Mouse (Mus musculus): ENCODE data around the gene Loxl3. TPM values are rescaled to one million over a fixed set of nuclear protein-coding genes. Genes with fewer than 3 reads are reported as not detected.

The Loxl3 gene
- polyA plus RNA-seq, 1 experiment from 2014 or later: 6.8 TPM

DNA sequence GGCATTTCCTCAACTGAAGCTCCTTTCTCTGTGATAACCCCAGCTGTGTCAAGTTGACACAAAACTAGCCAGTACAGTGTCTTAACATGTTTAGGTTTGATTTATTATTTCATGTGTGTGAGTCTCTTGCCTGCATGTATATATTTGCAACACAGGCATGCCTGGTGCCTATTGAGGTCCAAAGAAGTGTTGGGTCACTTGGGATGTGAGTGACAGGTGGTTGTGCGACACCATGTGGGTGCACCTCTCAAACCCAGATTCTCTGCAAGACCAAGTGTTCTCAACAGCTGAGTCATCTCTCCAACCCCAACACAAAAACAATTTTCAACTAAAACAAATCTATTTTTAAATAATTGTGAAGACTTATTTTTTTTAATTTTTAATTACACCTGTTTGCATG is 30.9 kb upstream of the Loxl3 start:
- no peak overlapping the region for H3K4me2 ChIP-seq
- 88% methylated on average over 1 of the region's 1 CpGs for WGBS
- no peak overlapping the region for H3K9ac ChIP-seq (ENCODE audit: low read length)
- ATAC-seq (ENCODE audit: low FRiP score) (no peak), DNase-seq (ENCODE audit: low spot score, missing footprints) (no peak)
- no peaks in the 10 kb centered on the region for H3K36me3 ChIP-seq (ENCODE audit: control insufficient read depth, insufficient read depth, low read length)
- H3K27me3 ChIP-seq (ENCODE audit: control insufficient read depth, insufficient read depth, low read length): no peaks in the 10 kb centered on the region
- H3K9me3 ChIP-seq (ENCODE audit: control insufficient read depth, low read length): no peaks in the 10 kb centered on the region
- H3K27ac ChIP-seq (ENCODE audit: low read depth, low read length): no peak overlapping the region
- H3K4me1 ChIP-seq (ENCODE audit: control insufficient read depth, insufficient read depth, low read length): no peaks in the 10 kb centered on the region
- H3K4me3 ChIP-seq (ENCODE audit: low read depth, low read length): no peak overlapping the region

DNA sequence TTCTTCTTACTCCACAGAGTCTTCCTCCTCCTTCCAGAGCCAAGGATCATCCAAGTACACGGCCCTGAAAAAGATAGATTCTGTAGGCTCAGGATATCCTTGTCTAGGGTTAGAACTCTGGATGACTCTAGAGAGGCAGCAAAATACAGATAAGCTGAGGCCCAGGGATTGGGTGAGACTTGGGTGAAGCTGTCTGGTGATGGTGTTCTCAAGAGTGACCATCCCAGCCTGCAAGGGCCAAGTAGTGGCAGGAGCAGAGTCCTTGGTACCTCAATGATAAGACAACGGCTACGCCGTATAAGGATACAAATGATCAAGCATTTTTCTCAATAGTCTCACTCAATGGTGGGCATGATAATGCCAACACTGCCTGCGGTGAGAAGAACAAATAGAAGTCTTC is 30.1 kb upstream of the Loxl3 start:
- 82% methylated on average over 5 of the region's 5 CpGs for WGBS
- no peak for DNase-seq (ENCODE audit: low spot score, missing footprints)
- H3K27ac ChIP-seq (ENCODE audit: low read depth, low read length): no peak overlapping the region
- H3K4me1 ChIP-seq (ENCODE audit: control insufficient read depth, insufficient read depth, low read length): no peaks in the 10 kb centered on the region
- ATAC-seq (ENCODE audit: low FRiP score): no peak
- no peaks in the 10 kb centered on the region for H3K36me3 ChIP-seq (ENCODE audit: control insufficient read depth, insufficient read depth, low read length)
- no peak overlapping the region for H3K4me2 ChIP-seq
- no peaks in the 10 kb centered on the region for H3K9me3 ChIP-seq (ENCODE audit: control insufficient read depth, low read length)
- H3K4me3 ChIP-seq (ENCODE audit: low read depth, low read length): no peak overlapping the region
- H3K9ac ChIP-seq (ENCODE audit: low read length): no peak overlapping the region
- H3K27me3 ChIP-seq (ENCODE audit: control insufficient read depth, insufficient read depth, low read length): no peaks in the 10 kb centered on the region

GRCm38 (mm10) chr6:83004309-83004708 is 29.7 kb upstream of the Loxl3 start:
- H3K4me3 ChIP-seq (ENCODE audit: low read depth, low read length): no peak overlapping the region
- no peaks in the 10 kb centered on the region for H3K36me3 ChIP-seq (ENCODE audit: control insufficient read depth, insufficient read depth, low read length)
- H3K4me2 ChIP-seq: no peak overlapping the region
- no peak overlapping the region for H3K27ac ChIP-seq (ENCODE audit: low read depth, low read length)
- DNase-seq (ENCODE audit: low spot score, missing footprints): no peak
- no peaks in the 10 kb centered on the region for H3K9me3 ChIP-seq (ENCODE audit: control insufficient read depth, low read length)
- 80% methylated on average over 2 of the region's 2 CpGs for WGBS
- ATAC-seq (ENCODE audit: low FRiP score): no peak
- no peaks in the 10 kb centered on the region for H3K4me1 ChIP-seq (ENCODE audit: control insufficient read depth, insufficient read depth, low read length)
- no peaks in the 10 kb centered on the region for H3K27me3 ChIP-seq (ENCODE audit: control insufficient read depth, insufficient read depth, low read length)
- H3K9ac ChIP-seq (ENCODE audit: low read length): no peak overlapping the region

- DNase-seq (ENCODE audit: low spot score, missing footprints): no peak
- H3K9ac ChIP-seq (ENCODE audit: low read length): no peak overlapping the region
- no peak overlapping the region for H3K4me2 ChIP-seq
- no peaks in the 10 kb centered on the region for H3K4me1 ChIP-seq (ENCODE audit: control insufficient read depth, insufficient read depth, low read length)
- no peak overlapping the region for H3K27ac ChIP-seq (ENCODE audit: low read depth, low read length)
- WGBS: 59% methylated on average over 7 of the region's 7 CpGs
- no peaks in the 10 kb centered on the region for H3K9me3 ChIP-seq (ENCODE audit: control insufficient read depth, low read length)
- H3K36me3 ChIP-seq (ENCODE audit: control insufficient read depth, insufficient read depth, low read length): no peaks in the 10 kb centered on the region
- no peak for ATAC-seq (ENCODE audit: low FRiP score)
- H3K4me3 ChIP-seq (ENCODE audit: low read depth, low read length): no peak overlapping the region
- H3K27me3 ChIP-seq (ENCODE audit: control insufficient read depth, insufficient read depth, low read length): no peaks in the 10 kb centered on the region
Measured at GRCm38 (mm10) chr6:83004872-83005271, 29.1 kb upstream of the Loxl3 start.

DNA sequence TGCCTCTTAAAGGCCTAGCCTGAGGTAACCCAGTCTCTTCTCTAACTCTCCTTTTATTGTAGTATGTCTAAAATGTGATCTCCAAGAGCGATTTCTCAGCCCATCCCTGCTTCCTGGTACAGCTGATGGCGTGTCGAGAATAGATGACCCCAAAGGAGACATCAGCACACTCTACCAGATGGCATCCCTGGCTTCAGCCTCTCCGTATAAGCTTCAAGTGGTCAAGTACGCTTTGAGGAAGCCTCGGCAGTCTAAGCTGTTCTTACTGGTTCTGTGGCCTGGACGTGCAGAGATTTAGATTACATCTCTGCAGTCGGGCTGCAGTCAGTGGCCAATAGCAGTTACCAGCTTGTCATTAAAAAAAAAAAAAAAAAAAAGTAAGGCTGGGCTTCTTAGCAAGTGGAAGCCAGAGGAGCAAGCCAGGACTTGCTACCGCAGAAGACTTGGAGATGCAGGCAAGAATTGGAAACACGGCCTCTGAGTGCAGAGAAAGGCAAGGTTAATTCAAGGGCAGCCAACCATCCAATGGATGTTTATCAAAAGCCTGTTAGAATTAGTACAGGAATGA is 28.4 kb upstream of the Loxl3 start:
- Histone ChIP-seq H3K4me1 (ENCODE audit: control insufficient read depth, insufficient read depth, low read length) (no peaks in the 10 kb centered on the region), H3K9ac (ENCODE audit: low read length) (no peak overlapping the region), H3K27me3 (ENCODE audit: control insufficient read depth, insufficient read depth, low read length) (no peaks in the 10 kb centered on the region), H3K27ac (ENCODE audit: low read depth, low read length) (no peak overlapping the region), H3K4me2 (no peak overlapping the region), H3K9me3 (ENCODE audit: control insufficient read depth, low read length) (no peaks in the 10 kb centered on the region), H3K4me3 (ENCODE audit: low read depth, low read length) (no peak overlapping the region), H3K36me3 (ENCODE audit: control insufficient read depth, insufficient read depth, low read length) (no peaks in the 10 kb centered on the region)
- 82% methylated on average over 10 of the region's 10 CpGs for WGBS
- no peak for ATAC-seq (ENCODE audit: low FRiP score)
- no peak for DNase-seq (ENCODE audit: low spot score, missing footprints)

GRCm38 (mm10) chr6:83006114-83006513 is 27.9 kb upstream of the Loxl3 start:
- DNase-seq (ENCODE audit: low spot score, missing footprints) (no peak), ATAC-seq (ENCODE audit: low FRiP score) (no peak)
- 84% methylated on average over 6 of the region's 6 CpGs for WGBS
- no peaks in the 10 kb centered on the region for H3K36me3 ChIP-seq (ENCODE audit: control insufficient read depth, insufficient read depth, low read length)
- H3K27me3 ChIP-seq (ENCODE audit: control insufficient read depth, insufficient read depth, low read length): no peaks in the 10 kb centered on the region
- H3K27ac ChIP-seq (ENCODE audit: low read depth, low read length): no peak overlapping the region
- no peak overlapping the region for H3K9ac ChIP-seq (ENCODE audit: low read length)
- H3K4me2 ChIP-seq: no peak overlapping the region
- H3K4me3 ChIP-seq (ENCODE audit: low read depth, low read length): no peak overlapping the region
- H3K9me3 ChIP-seq (ENCODE audit: control insufficient read depth, low read length): no peaks in the 10 kb centered on the region
- H3K4me1 ChIP-seq (ENCODE audit: control insufficient read depth, insufficient read depth, low read length): no peaks in the 10 kb centered on the region

GRCm38 (mm10) chr6:83008659-83009058 is 25.3 kb upstream of the Loxl3 start:
- H3K9ac ChIP-seq (ENCODE audit: low read length): no peak overlapping the region
- no peak overlapping the region for H3K27ac ChIP-seq (ENCODE audit: low read depth, low read length)
- 79% methylated on average over 3 of the region's 3 CpGs for WGBS
- no peaks in the 10 kb centered on the region for H3K4me1 ChIP-seq (ENCODE audit: control insufficient read depth, insufficient read depth, low read length)
- ATAC-seq (ENCODE audit: low FRiP score) (no peak), DNase-seq (ENCODE audit: low spot score, missing footprints) (no peak)
- no peaks in the 10 kb centered on the region for H3K27me3 ChIP-seq (ENCODE audit: control insufficient read depth, insufficient read depth, low read length)
- H3K4me3 ChIP-seq (ENCODE audit: low read depth, low read length): no peak overlapping the region
- H3K36me3 ChIP-seq (ENCODE audit: control insufficient read depth, insufficient read depth, low read length): no peaks in the 10 kb centered on the region
- H3K9me3 ChIP-seq (ENCODE audit: control insufficient read depth, low read length): no peaks in the 10 kb centered on the region
- H3K4me2 ChIP-seq: no peak overlapping the region

DNA sequence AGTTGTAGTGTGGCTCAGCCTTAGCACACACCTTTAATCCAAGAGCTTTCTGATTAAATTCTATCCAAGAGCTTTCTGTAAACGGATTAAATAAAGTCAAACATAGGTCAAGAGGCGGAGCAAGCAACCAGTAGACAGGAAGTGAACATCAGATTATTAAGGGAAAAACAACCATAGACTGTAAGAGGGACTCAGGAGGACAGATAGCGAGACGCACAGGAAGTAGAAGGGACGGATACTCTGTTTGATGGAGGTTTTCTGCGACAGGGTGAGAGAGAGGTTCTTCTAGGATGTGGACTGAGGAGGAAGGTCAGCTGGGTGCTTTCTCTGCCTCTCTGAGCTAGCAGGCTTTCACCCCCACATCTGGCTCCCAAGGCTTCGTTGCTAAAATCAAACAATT is 24.0 kb upstream of the Loxl3 start:
- no peaks in the 10 kb centered on the region for H3K4me1 ChIP-seq (ENCODE audit: control insufficient read depth, insufficient read depth, low read length)
- no peak overlapping the region for H3K27ac ChIP-seq (ENCODE audit: low read depth, low read length)
- no peak for ATAC-seq (ENCODE audit: low FRiP score)
- 77% methylated on average over 7 of the region's 7 CpGs for WGBS
- no peak overlapping the region for H3K4me3 ChIP-seq (ENCODE audit: low read depth, low read length)
- DNase-seq (ENCODE audit: low spot score, missing footprints): no peak
- H3K9ac ChIP-seq (ENCODE audit: low read length): no peak overlapping the region
- no peak overlapping the region for H3K4me2 ChIP-seq
- H3K36me3 ChIP-seq (ENCODE audit: control insufficient read depth, insufficient read depth, low read length): no peaks in the 10 kb centered on the region
- H3K9me3 ChIP-seq (ENCODE audit: control insufficient read depth, low read length): no peaks in the 10 kb centered on the region
- H3K27me3 ChIP-seq (ENCODE audit: control insufficient read depth, insufficient read depth, low read length): no peaks in the 10 kb centered on the region

DNA sequence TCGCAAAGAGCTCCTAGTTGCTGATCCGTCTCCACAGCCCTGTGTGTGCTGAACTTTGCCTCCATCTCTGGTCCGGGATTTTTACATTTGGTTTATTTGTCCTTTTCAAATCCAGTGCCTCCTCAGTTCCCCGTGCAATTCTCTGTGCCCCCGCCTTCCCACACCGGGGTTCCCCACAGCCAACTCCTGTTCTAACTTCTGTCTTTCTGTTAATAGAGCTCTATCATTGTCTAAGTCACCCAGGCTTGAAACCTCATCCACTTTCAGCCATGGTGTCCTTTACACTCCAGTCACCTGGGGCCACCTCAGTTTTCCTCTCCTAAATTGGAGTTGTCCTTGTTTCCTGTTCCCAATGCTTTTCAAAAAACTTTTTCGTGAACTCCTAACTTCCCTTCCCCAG is 22.7 kb upstream of the Loxl3 start:
- ATAC-seq (ENCODE audit: low FRiP score): no peak
- WGBS: 86% methylated on average over 7 of the region's 7 CpGs
- no peaks in the 10 kb centered on the region for H3K9me3 ChIP-seq (ENCODE audit: control insufficient read depth, low read length)

DNA sequence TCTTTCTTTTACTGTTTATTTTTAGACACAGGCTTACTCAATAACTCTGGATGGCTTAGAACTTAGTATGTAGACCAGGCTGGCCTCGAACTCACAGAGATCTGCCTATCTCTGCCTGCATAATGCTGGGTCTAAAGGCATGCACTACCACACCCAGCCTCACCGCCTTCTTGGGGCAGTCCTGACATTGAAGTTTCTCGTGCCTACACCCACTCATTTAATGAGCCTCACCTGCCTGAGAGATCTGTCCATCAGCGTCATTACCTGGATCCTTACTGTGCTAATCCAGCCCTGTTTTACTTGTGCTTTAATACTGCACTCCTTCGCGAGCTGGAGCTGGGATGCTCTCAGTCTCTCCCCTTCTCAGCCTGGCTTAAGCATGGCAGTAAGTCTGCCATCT is 22.2 kb upstream of the Loxl3 start:
- Histone ChIP-seq H3K4me2 (no peak overlapping the region), H3K27me3 (ENCODE audit: control insufficient read depth, insufficient read depth, low read length) (no peaks in the 10 kb centered on the region), H3K36me3 (ENCODE audit: control insufficient read depth, insufficient read depth, low read length) (no peaks in the 10 kb centered on the region), H3K9ac (ENCODE audit: low read length) (no peak overlapping the region), H3K4me3 (ENCODE audit: low read depth, low read length) (no peak overlapping the region), H3K4me1 (ENCODE audit: control insufficient read depth, insufficient read depth, low read length) (no peaks in the 10 kb centered on the region), H3K9me3 (ENCODE audit: control insufficient read depth, low read length) (no peaks in the 10 kb centered on the region), H3K27ac (ENCODE audit: low read depth, low read length) (no peak overlapping the region)
- 80% methylated on average over 6 of the region's 6 CpGs for WGBS
- ATAC-seq (ENCODE audit: low FRiP score) (no peak), DNase-seq (ENCODE audit: low spot score, missing footprints) (no peak)

More for the DNA sequence above, 22.7 kb upstream of the Loxl3 start:
- Histone ChIP-seq H3K9ac (ENCODE audit: low read length) (no peak overlapping the region), H3K4me1 (ENCODE audit: control insufficient read depth, insufficient read depth, low read length) (no peaks in the 10 kb centered on the region), H3K27me3 (ENCODE audit: control insufficient read depth, insufficient read depth, low read length) (no peaks in the 10 kb centered on the region), H3K27ac (ENCODE audit: low read depth, low read length) (no peak overlapping the region), H3K4me3 (ENCODE audit: low read depth, low read length) (no peak overlapping the region), H3K36me3 (ENCODE audit: control insufficient read depth, insufficient read depth, low read length) (no peaks in the 10 kb centered on the region), H3K4me2 (no peak overlapping the region)
- no peak for DNase-seq (ENCODE audit: low spot score, missing footprints)
